Mouse (Mus musculus) forebrain, embryonic 14.5 days (tissue): ENCODE results near the gene Neurl1a. TPM values are rescaled to one million over a fixed set of nuclear protein-coding genes. Genes with fewer than 3 reads are reported as not detected.

Experiments used
- ATAC-seq: fragments of 200-750 bp; cut with Nextera tagmentation; 2 replicates; pipeline ENCODE4 v1.8.0; 2017; ENCODE audit warnings: mild to moderate bottlenecking, moderate library complexity
- DNase-seq: peaks from one replicate; pipeline ENCODE4 v3.0.0-alpha.2; 2015; ENCODE audit warnings: low spot score
- H3K27ac ChIP-seq: fragments of 300-500 bp; sonication (generic); 2 replicates; pipeline ENCODE4 v1.5.1; 2014; ENCODE audit warnings: low read depth, mild to moderate bottlenecking, control low read depth, low read length, moderate library complexity
- H3K27me3 ChIP-seq: fragments of 300-500 bp; sonication (generic); replicated peaks from 2 replicates; pipeline ENCODE4 v1.6.1; 2014; ENCODE audit warnings: low read length, control low read depth, mixed read lengths; ENCODE audit not compliant: control insufficient read depth, insufficient read depth
- H3K36me3 ChIP-seq: fragments of 300-500 bp; sonication (generic); 2 replicates; pipeline ENCODE4 v1.6.1; 2014; ENCODE audit warnings: low read length, control low read depth; ENCODE audit not compliant: control insufficient read depth, insufficient read depth
- H3K4me1 ChIP-seq: fragments of 300-500 bp; sonication (generic); 2 replicates; pipeline ENCODE4 v1.6.1; 2014; ENCODE audit warnings: antibody characterized with exemption, low read length, control low read depth; ENCODE audit not compliant: control insufficient read depth, insufficient read depth
- H3K4me2 ChIP-seq: fragments of 300-500 bp; sonication (generic); 2 replicates; pipeline ENCODE4 v1.6.1; 2014; ENCODE audit warnings: mild to moderate bottlenecking, control low read depth, low read length
- H3K4me3 ChIP-seq: fragments of 300-500 bp; sonication (generic); 2 replicates; pipeline ENCODE4 v1.5.1; 2014; ENCODE audit warnings: low read depth, low read length, control low read depth
- H3K9ac ChIP-seq: fragments of 300-500 bp; sonication (generic); 2 replicates; pipeline ENCODE4 v1.6.1; 2014; ENCODE audit warnings: mild to moderate bottlenecking, low read length, control low read depth, moderate library complexity
- H3K9me3 ChIP-seq: fragments of 300-500 bp; sonication (generic); replicated peaks from 2 replicates; pipeline ENCODE4 v1.6.1; 2016; ENCODE audit warnings: low read length, control low read depth, mixed read lengths; ENCODE audit not compliant: control insufficient read depth
- WGBS: fragments of 180-500 bp; shearing (Covaris S2); extraction: QIAGEN DNeasy Blood & Tissue Kit; methylation state at CpG from one replicate; pipeline ENCODE4 v1.1.7; 2014; 5-methylcytosine and 5-hydroxymethylcytosine counted together
- polyA plus RNA-seq: library from polyadenylated mRNA; unstranded; fragments of >200 nt; fragmentation: Nextera tagmentation; extraction: Ambion mirVana; gene quantifications from 2 replicates; pipeline ENCODE4 v1.2.1, GENCODE M21; 2014

Gene Neurl1a
- polyA plus RNA-seq, 1 experiment from 2014 or later, result 3.7 TPM

- ATAC-seq (no peak), DNase-seq (no peak)
- Histone ChIP-seq H3K4me2 (no peak overlapping the region), H3K9me3 (no peaks in the 10 kb centered on the region), H3K4me1 (0 out of 2 replicates have a peak, but pooled peaks cover 5% of the 10 kb centered on the region), H3K27me3 (no peaks in the 10 kb centered on the region), H3K4me3 (no peak overlapping the region), H3K27ac (no peak overlapping the region), H3K9ac (no peak overlapping the region), H3K36me3 (peaks cover 5% of the 10 kb centered on the region; the same call in 1 of the 2 replicates)
- WGBS, result 31% methylated on average over 7 of the region's 7 CpGs
Measured at GRCm38 (mm10) chr19:47291307-47292080, 112.9 kb downstream of the Neurl1a start.

- ATAC-seq, result no peak
- Histone ChIP-seq H3K4me3 (no peak overlapping the region), H3K27ac (no peak overlapping the region), H3K4me1 (0 out of 2 replicates have a peak, but pooled peaks cover 5% of the 10 kb centered on the region), H3K4me2 (no peak overlapping the region), H3K9me3 (no peaks in the 10 kb centered on the region), H3K9ac (no peak overlapping the region), H3K27me3 (no peaks in the 10 kb centered on the region), H3K36me3 (no peaks in the 10 kb centered on the region)
- no peak for DNase-seq
- 50% methylated on average over 7 of the region's 7 CpGs for WGBS
Measured at GRCm38 (mm10) chr19:47292451-47292951, 113.9 kb downstream of the Neurl1a start.

GRCm38 (mm10) chr19:47298100-47298499 lies 119.5 kb downstream of the Neurl1a start:
- H3K4me3 ChIP-seq, result no peak overlapping the region
- H3K27ac ChIP-seq, result no peak overlapping the region
- no peak for ATAC-seq
- no peaks in the 10 kb centered on the region for H3K27me3 ChIP-seq
- H3K36me3 ChIP-seq, result no peaks in the 10 kb centered on the region
- DNase-seq, result no peak
- H3K9me3 ChIP-seq, result no peaks in the 10 kb centered on the region
- no peak overlapping the region for H3K9ac ChIP-seq
- peaks cover 14% of the 10 kb centered on the region for H3K4me1 ChIP-seq
- H3K4me2 ChIP-seq, result no peak overlapping the region
- WGBS, result 67% methylated on average over 11 of the region's 11 CpGs

GRCm38 (mm10) chr19:47301303-47302190 lies 122.9 kb downstream of the Neurl1a start:
- H3K4me3 ChIP-seq, result no peak overlapping the region
- H3K27ac ChIP-seq, result no peak overlapping the region; the same call in 1 of the 2 replicates
- H3K4me2 ChIP-seq, result peak overlapping the region; percentile 28; the same call in 1 of the 2 replicates
- H3K4me1 ChIP-seq, result peaks cover 14% of the 10 kb centered on the region
- DNase-seq (peak; percentile 57), ATAC-seq (peak; percentile 71)
- no peaks in the 10 kb centered on the region for H3K9me3 ChIP-seq
- H3K36me3 ChIP-seq, result no peaks in the 10 kb centered on the region
- no peak overlapping the region for H3K9ac ChIP-seq
- H3K27me3 ChIP-seq, result no peaks in the 10 kb centered on the region
- 9% methylated on average over 19 of the region's 19 CpGs for WGBS

- H3K27ac ChIP-seq, result peak overlapping the region; percentile 34; the same call in 1 of the 2 replicates
- no peak overlapping the region for H3K9ac ChIP-seq
- WGBS, result 59% methylated on average over 21 of the region's 21 CpGs
- no peak overlapping the region for H3K4me3 ChIP-seq
- H3K4me2 ChIP-seq, result no peak overlapping the region
- no peaks in the 10 kb centered on the region for H3K36me3 ChIP-seq
- no peaks in the 10 kb centered on the region for H3K27me3 ChIP-seq
- H3K4me1 ChIP-seq, result peaks cover 14% of the 10 kb centered on the region
- peak; percentile 22; the same call in 1 of the 2 replicates for ATAC-seq
- DNase-seq, result peak; percentile 39
- H3K9me3 ChIP-seq, result no peaks in the 10 kb centered on the region
Measured at GRCm38 (mm10) chr19:47302191-47302852, 123.7 kb downstream of the Neurl1a start.

GRCm38 (mm10) chr19:47303128-47303527 lies 124.5 kb downstream of the Neurl1a start:
- H3K36me3 ChIP-seq, result no peaks in the 10 kb centered on the region
- no peak for ATAC-seq
- DNase-seq, result no peak

GRCm38 (mm10) chr19:47304170-47304745 lies 125.6 kb downstream of the Neurl1a start:
- Histone ChIP-seq H3K27me3 (no peaks in the 10 kb centered on the region), H3K36me3 (no peaks in the 10 kb centered on the region), H3K9me3 (no peaks in the 10 kb centered on the region), H3K4me3 (no peak overlapping the region), H3K4me2 (no peak overlapping the region), H3K27ac (no peak overlapping the region), H3K9ac (no peak overlapping the region), H3K4me1 (peaks cover 14% of the 10 kb centered on the region)
- 86% methylated on average over 5 of the region's 5 CpGs for WGBS
- no peak for DNase-seq
- ATAC-seq, result no peak

More at GRCm38 (mm10) chr19:47303128-47303527, 124.5 kb downstream of the Neurl1a start:
- Histone ChIP-seq H3K4me2 (no peak overlapping the region), H3K4me3 (no peak overlapping the region), H3K4me1 (peaks cover 14% of the 10 kb centered on the region), H3K27me3 (no peaks in the 10 kb centered on the region), H3K27ac (no peak overlapping the region), H3K9me3 (no peaks in the 10 kb centered on the region), H3K9ac (no peak overlapping the region)
- 89% methylated on average over 10 of the region's 10 CpGs for WGBS

GRCm38 (mm10) chr19:47305401-47305800 lies 126.8 kb downstream of the Neurl1a start:
- Histone ChIP-seq H3K4me2 (no peak overlapping the region), H3K36me3 (no peaks in the 10 kb centered on the region), H3K4me1 (peaks cover 14% of the 10 kb centered on the region), H3K27me3 (no peaks in the 10 kb centered on the region), H3K9ac (no peak overlapping the region), H3K27ac (no peak overlapping the region), H3K9me3 (no peaks in the 10 kb centered on the region), H3K4me3 (no peak overlapping the region)
- ATAC-seq (no peak), DNase-seq (no peak)
- 89% methylated on average over 10 of the region's 10 CpGs for WGBS
